Mouse (Mus musculus) small intestine, adult 2 months (tissue): ENCODE data around the gene Trappc5. TPM values are rescaled to one million over a fixed set of nuclear protein-coding genes. Genes with fewer than 3 reads are reported as not detected.

ENCODE experiments used
- H3K27ac ChIP-seq: fragments of 200-500 bp; 2 replicates; pipeline ENCODE4 v1.5.1; 2012; ENCODE audit warnings: low read depth, low read length, control low read depth, inconsistent platforms; ENCODE audit not compliant: insufficient read depth
- H3K27me3 ChIP-seq: fragments of 200-500 bp; 2 replicates; pipeline ENCODE4 v1.6.1; 2012; ENCODE audit warnings: mild to moderate bottlenecking, moderate library complexity, low read length, inconsistent platforms; ENCODE audit not compliant: control insufficient read depth, insufficient read depth
- H3K36me3 ChIP-seq: fragments of 200-500 bp; 2 replicates; pipeline ENCODE4 v1.6.1; 2012; ENCODE audit warnings: mild to moderate bottlenecking, low read length, control low read depth, inconsistent platforms; ENCODE audit not compliant: control insufficient read depth, insufficient read depth
- H3K4me1 ChIP-seq: fragments of 200-500 bp; 2 replicates; pipeline ENCODE4 v1.6.1; 2012; ENCODE audit warnings: low read length, inconsistent platforms, mixed read lengths; ENCODE audit not compliant: control insufficient read depth, insufficient read depth, insufficient read length
- H3K4me3 ChIP-seq: fragments of 200-500 bp; 2 replicates; pipeline ENCODE4 v1.5.1; 2012; ENCODE audit warnings: low read depth, mild to moderate bottlenecking, control low read depth, inconsistent platforms, low read length, moderate library complexity
- CTCF ChIP-seq: fragments of 200-500 bp; IDR thresholded peaks from 2 replicates; pipeline ENCODE4 v1.5.1; 2012; ENCODE audit warnings: low read depth, mild to moderate bottlenecking, control low read depth, inconsistent platforms, low read length, moderate library complexity, mixed read lengths; ENCODE audit not compliant: insufficient replicate concordance, insufficient read length; ENCODE audit errors: extremely low read depth
- POLR2A ChIP-seq: fragments of 200-500 bp; IDR thresholded peaks from 2 replicates; pipeline ENCODE4 v1.6.1; 2012; ENCODE audit warnings: low read depth, mild to moderate bottlenecking, control low read depth, inconsistent platforms, low read length, moderate library complexity
- WGBS: fragments of 180-500 bp; shearing (Covaris S2); methylation state at CpG from one replicate; pipeline ENCODE4 v1.1.7; 2018; 5-methylcytosine and 5-hydroxymethylcytosine counted together
- polyA plus RNA-seq: library from polyadenylated mRNA; depleted of rRNA; stranded (reverse); fragments of >200 nt; gene quantifications from 2 replicates; pipeline ENCODE4 v1.2.3, GENCODE M21; 2012

The Trappc5 gene
- polyA plus RNA-seq, 1 experiment, result 32.1 TPM

- Histone ChIP-seq H3K4me1 (no peaks in the 10 kb centered on the region), H3K36me3 (no peaks in the 10 kb centered on the region), H3K4me3 (no peak overlapping the region), H3K27ac (no peak overlapping the region), H3K27me3 (no peaks in the 10 kb centered on the region)
- 19% methylated on average over 7 of the region's 7 CpGs for WGBS
- no peak for TF ChIP-seq CTCF
- no peak for TF ChIP-seq POLR2A
Measured at GRCm38 (mm10) chr8:3656725-3657381, 19.2 kb upstream of the Trappc5 start.

- TF ChIP-seq POLR2A, result no peak
- no peak for TF ChIP-seq CTCF
- WGBS, result 59% methylated on average over 8 of the region's 8 CpGs
- Histone ChIP-seq H3K4me3 (no peak overlapping the region), H3K4me1 (no peaks in the 10 kb centered on the region), H3K36me3 (no peaks in the 10 kb centered on the region), H3K27ac (no peak overlapping the region), H3K27me3 (no peaks in the 10 kb centered on the region)
Measured at GRCm38 (mm10) chr8:3660889-3661288, 15.2 kb upstream of the Trappc5 start.

GRCm38 (mm10) chr8:3664405-3664804 is 11.7 kb upstream of the Trappc5 start:
- Histone ChIP-seq H3K4me1 (no peaks in the 10 kb centered on the region), H3K4me3 (no peak overlapping the region), H3K36me3 (no peaks in the 10 kb centered on the region), H3K27ac (peak overlapping the region; percentile 9; the same call in 1 of the 2 replicates), H3K27me3 (no peaks in the 10 kb centered on the region)
- whole genome bisulfite sequencing, result 39% methylated on average over 5 of the region's 5 CpGs
- no peak for TF ChIP-seq CTCF
- no peak for TF ChIP-seq POLR2A

GRCm38 (mm10) chr8:3665507-3665906 is 10.6 kb upstream of the Trappc5 start, which contains the start of gene Mcemp1:
Gene Mcemp1, plus strand, starts transcription at chr8:3665754.
- Histone ChIP-seq H3K4me3 (no peak within 1 kb of the TSS), H3K4me1 (no peaks in the 10 kb centered on the region), H3K27me3 (no peaks in the 10 kb centered on the region), H3K27ac (peak within 1 kb of the TSS; percentile 9; the same call in 1 of the 2 replicates), H3K36me3 (no peaks in the 10 kb centered on the region)
- WGBS, result 59% methylated on average over 6 of the region's 6 CpGs
- TF ChIP-seq POLR2A, result no peak
- TF ChIP-seq CTCF, result no peak

GRCm38 (mm10) chr8:3670388-3670787 is 5.7 kb upstream of the Trappc5 start:
- no peak overlapping the region for H3K27ac ChIP-seq
- no peaks in the 10 kb centered on the region for H3K27me3 ChIP-seq
- 60% methylated on average over 2 of the region's 2 CpGs for WGBS
- TF ChIP-seq CTCF (no peak), POLR2A (no peak)
- H3K4me3 ChIP-seq, result no peak overlapping the region
- peaks cover 2% of the 10 kb centered on the region; the same call in 1 of the 2 replicates for H3K4me1 ChIP-seq
- H3K36me3 ChIP-seq, result no peaks in the 10 kb centered on the region

GRCm38 (mm10) chr8:3671980-3672491 is 4.1 kb upstream of the Trappc5 start, which contains the start of gene Fcor:
Gene Fcor, minus strand, starts transcription at chr8:3672362.
- Histone ChIP-seq H3K27me3 (no peaks in the 10 kb centered on the region), H3K4me3 (peak within 1 kb of the TSS; percentile 65), H3K36me3 (no peaks in the 10 kb centered on the region), H3K4me1 (peaks cover 2% of the 10 kb centered on the region), H3K27ac (no peak within 1 kb of the TSS)
- 2% methylated on average over 23 of the region's 23 CpGs for WGBS
- TF ChIP-seq POLR2A (no peak), CTCF (peak; percentile 99)

GRCm38 (mm10) chr8:3674671-3675070 is 1.4 kb upstream of the Trappc5 start:
- TF ChIP-seq POLR2A (no peak), CTCF (no peak)
- Histone ChIP-seq H3K27me3 (no peaks in the 10 kb centered on the region), H3K4me1 (peaks cover 2% of the 10 kb centered on the region), H3K27ac (no peak overlapping the region), H3K36me3 (peaks cover 8% of the 10 kb centered on the region), H3K4me3 (no peak overlapping the region)
- 64% methylated on average over 3 of the region's 3 CpGs for WGBS
